Mouse (Mus musculus) embryonic facial prominence, embryonic 11.5 days (tissue): ENCODE results near the gene Tprg. TPM values are rescaled to one million over a fixed set of nuclear protein-coding genes. Genes with fewer than 3 reads are reported as not detected.

ENCODE experiments used
- ATAC-seq: fragments of 200-750 bp; cut with Nextera tagmentation; replicated peaks from 2 replicates; pipeline ENCODE4 v1.8.0; 2017; ENCODE audit warnings: low read depth; ENCODE audit not compliant: insufficient number of reproducible peaks, low FRiP score, low TSS enrichment
- DNase-seq: peaks from one replicate; pipeline ENCODE4 v3.0.0-alpha.2; 2015; ENCODE audit warnings: low spot score
- H3K27ac ChIP-seq: fragments of 300-500 bp; sonication (generic); replicated peaks from 2 replicates; pipeline ENCODE4 v1.5.1; 2014; ENCODE audit warnings: mild to moderate bottlenecking, low read depth, low read length, control low read depth
- H3K27me3 ChIP-seq: fragments of 300-500 bp; sonication (generic); 2 replicates; pipeline ENCODE4 v1.6.1; 2014; ENCODE audit warnings: mild to moderate bottlenecking, low read length, moderate library complexity, mixed read lengths; ENCODE audit not compliant: control insufficient read depth, insufficient read depth
- H3K36me3 ChIP-seq: fragments of 300-500 bp; sonication (generic); replicated peaks from 2 replicates; pipeline ENCODE4 v1.6.1; 2014; ENCODE audit warnings: low read depth, mild to moderate bottlenecking, low read length, moderate library complexity, mixed read lengths; ENCODE audit not compliant: control insufficient read depth, insufficient read depth
- H3K4me1 ChIP-seq: fragments of 300-500 bp; sonication (generic); 2 replicates; pipeline ENCODE4 v1.6.1; 2014; ENCODE audit warnings: low read length, mixed read lengths; ENCODE audit not compliant: control insufficient read depth, insufficient read depth
- H3K4me2 ChIP-seq: fragments of 300-500 bp; sonication (generic); 2 replicates; pipeline ENCODE4 v1.6.1; 2014; ENCODE audit warnings: low read depth, mild to moderate bottlenecking, control low read depth, low read length, moderate library complexity
- H3K4me3 ChIP-seq: fragments of 300-500 bp; sonication (generic); 2 replicates; pipeline ENCODE4 v1.5.1; 2014; ENCODE audit warnings: low read depth, low read length, control low read depth
- H3K9ac ChIP-seq: fragments of 300-500 bp; sonication (generic); replicated peaks from 2 replicates; pipeline ENCODE4 v1.6.1; 2014; ENCODE audit warnings: mild to moderate bottlenecking, control low read depth, low read length
- H3K9me3 ChIP-seq: fragments of 300-500 bp; sonication (generic); replicated peaks from 2 replicates; pipeline ENCODE4 v1.6.1; 2016; ENCODE audit warnings: mild to moderate bottlenecking, low read length, inconsistent platforms, mixed read lengths; ENCODE audit not compliant: control insufficient read depth
- WGBS: fragments of 180-500 bp; shearing (Covaris S2); extraction: QIAGEN DNeasy Blood & Tissue Kit; methylation state at CpG from one replicate; pipeline ENCODE4 v1.1.7; 2014; 5-methylcytosine and 5-hydroxymethylcytosine counted together
- polyA plus RNA-seq: library from polyadenylated mRNA; unstranded; fragments of >200 nt; fragmentation: Nextera tagmentation; extraction: Ambion mirVana; gene quantifications from 2 replicates; pipeline ENCODE4 v1.2.1, GENCODE M21; 2014

The Tprg gene
- polyA plus RNA-seq, 1 experiment from 2014 or later, result not detected

DNA sequence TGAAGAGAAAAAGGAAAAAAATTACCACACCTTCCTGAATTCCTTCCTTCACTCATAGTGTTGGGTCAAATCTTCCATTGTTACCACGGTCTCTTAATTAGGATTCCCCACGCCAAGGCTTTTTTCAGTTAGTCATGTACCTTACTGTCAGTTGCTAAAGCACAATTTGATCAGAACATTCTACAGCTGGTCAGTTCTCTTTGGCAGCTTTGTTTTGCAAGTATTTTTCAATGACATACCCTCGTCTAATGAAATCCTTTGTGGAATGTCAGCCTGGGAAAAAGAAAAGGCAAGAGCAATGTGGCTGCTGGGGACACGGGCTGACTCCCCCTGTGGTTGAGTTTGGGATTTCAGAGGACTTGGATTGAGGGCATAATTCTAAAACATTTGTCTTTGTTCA, 136.4 kb downstream of the Tprg start:
- Histone ChIP-seq H3K4me1 (no peaks in the 10 kb centered on the region), H3K4me2 (no peak overlapping the region), H3K27ac (no peak overlapping the region), H3K27me3 (no peaks in the 10 kb centered on the region), H3K4me3 (no peak overlapping the region), H3K36me3 (no peaks in the 10 kb centered on the region), H3K9ac (no peak overlapping the region), H3K9me3 (no peaks in the 10 kb centered on the region)
- no peak for ATAC-seq
- no peak for DNase-seq
- 68% methylated on average over 4 of the region's 4 CpGs for WGBS

DNA sequence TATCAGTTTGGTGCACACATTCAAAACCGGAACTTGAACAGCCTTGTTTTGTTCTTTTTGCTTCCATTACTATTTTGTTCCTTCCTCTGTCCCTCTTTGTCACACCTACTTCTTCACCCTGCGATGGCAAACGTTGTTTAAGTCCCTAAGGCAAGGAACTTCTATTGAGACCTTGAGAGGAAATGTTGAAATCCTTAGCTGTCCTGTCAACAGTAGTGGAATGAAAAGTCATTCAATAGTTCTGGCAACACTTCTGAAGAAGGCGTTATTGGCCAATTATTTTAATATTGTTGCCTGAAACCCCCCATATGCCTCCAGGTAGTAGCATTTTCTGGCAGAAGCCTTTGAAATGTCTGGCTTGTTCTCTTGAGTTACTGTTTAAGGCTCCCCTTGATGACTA, 137.4 kb downstream of the Tprg start:
- 78% methylated on average over 4 of the region's 4 CpGs for WGBS
- Histone ChIP-seq H3K27ac (no peak overlapping the region), H3K9me3 (no peaks in the 10 kb centered on the region)

DNA sequence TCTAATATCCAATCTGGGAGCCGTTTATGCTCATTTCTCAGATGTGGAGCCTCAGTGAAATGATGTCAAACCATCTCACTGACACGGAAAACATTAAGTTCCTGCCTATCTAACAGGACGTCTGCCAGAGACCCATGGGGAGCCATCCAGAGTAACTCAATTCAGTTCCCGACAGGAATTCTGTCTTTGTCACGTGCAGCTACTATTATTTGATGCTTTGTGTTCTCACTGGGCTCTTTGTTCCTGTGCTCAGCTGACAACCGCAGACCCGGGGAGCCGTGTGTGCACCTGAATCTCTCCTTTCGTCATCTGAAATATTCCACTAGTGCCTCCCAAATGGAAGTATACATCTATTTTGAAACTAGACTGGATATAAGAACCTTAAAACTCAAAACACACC, 138.3 kb downstream of the Tprg start:
- 50% methylated on average over 9 of the region's 9 CpGs for WGBS
- ATAC-seq (no peak), DNase-seq (no peak)
- Histone ChIP-seq H3K27ac (no peak overlapping the region), H3K36me3 (no peaks in the 10 kb centered on the region), H3K27me3 (no peaks in the 10 kb centered on the region), H3K9me3 (no peaks in the 10 kb centered on the region), H3K9ac (no peak overlapping the region), H3K4me1 (no peaks in the 10 kb centered on the region), H3K4me3 (no peak overlapping the region), H3K4me2 (no peak overlapping the region)

More for the DNA sequence above, 137.4 kb downstream of the Tprg start:
- no peaks in the 10 kb centered on the region for H3K36me3 ChIP-seq
- H3K4me2 ChIP-seq, result no peak overlapping the region
- no peak overlapping the region for H3K4me3 ChIP-seq
- no peak overlapping the region for H3K9ac ChIP-seq
- no peaks in the 10 kb centered on the region for H3K27me3 ChIP-seq
- ATAC-seq (no peak), DNase-seq (no peak)
- H3K4me1 ChIP-seq, result no peaks in the 10 kb centered on the region

DNA sequence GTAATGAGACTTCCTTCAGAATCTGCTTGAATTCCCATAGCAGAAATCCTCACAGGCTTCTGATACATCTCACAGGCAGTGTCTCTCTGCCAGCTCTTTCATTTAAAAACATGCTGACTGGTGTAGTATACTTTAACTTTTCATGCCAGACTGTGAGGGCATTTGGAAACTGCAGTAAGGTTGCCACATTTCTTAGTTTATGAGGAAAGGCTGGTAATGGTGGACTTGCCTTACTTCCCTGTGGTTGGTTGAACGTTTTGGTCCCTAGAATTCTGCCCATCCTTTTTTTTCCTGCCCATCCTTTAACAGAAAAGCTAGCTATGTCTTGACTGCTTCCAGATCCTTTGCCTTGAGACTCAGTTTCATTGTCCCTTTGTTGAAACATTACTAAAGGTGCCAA, 138.8 kb downstream of the Tprg start:
- H3K9ac ChIP-seq, result no peak overlapping the region
- H3K9me3 ChIP-seq, result no peaks in the 10 kb centered on the region
- DNase-seq, result no peak
- H3K4me3 ChIP-seq, result no peak overlapping the region
- H3K27me3 ChIP-seq, result no peaks in the 10 kb centered on the region
- no peaks in the 10 kb centered on the region for H3K4me1 ChIP-seq
- 30% methylated on average over 1 of the region's 1 CpGs for WGBS
- no peak overlapping the region for H3K27ac ChIP-seq
- H3K36me3 ChIP-seq, result no peaks in the 10 kb centered on the region
- ATAC-seq, result no peak
- no peak overlapping the region for H3K4me2 ChIP-seq

DNA sequence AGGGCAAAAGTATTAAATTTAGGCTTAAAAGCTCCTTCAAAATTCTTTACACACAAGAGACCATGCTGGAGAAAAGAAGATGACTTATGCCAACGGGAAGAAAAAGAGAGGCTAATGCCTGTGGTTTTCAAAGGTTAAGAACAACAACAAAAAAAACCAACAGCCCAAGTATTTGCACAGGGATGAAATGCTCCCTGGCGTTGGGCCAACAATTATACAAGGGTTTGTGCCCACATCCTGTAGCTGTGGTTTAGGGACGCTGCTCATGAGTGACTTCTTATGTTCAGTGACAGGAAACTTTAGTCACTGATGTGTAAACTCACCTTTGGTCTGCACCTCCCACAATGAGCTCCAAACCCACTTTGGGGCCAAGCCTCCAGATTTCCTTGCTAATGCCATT, 139.6 kb downstream of the Tprg start:
- Histone ChIP-seq H3K4me3 (no peak overlapping the region), H3K4me2 (no peak overlapping the region), H3K9ac (no peak overlapping the region), H3K27me3 (no peaks in the 10 kb centered on the region), H3K9me3 (no peaks in the 10 kb centered on the region), H3K4me1 (no peaks in the 10 kb centered on the region), H3K27ac (no peak overlapping the region), H3K36me3 (no peaks in the 10 kb centered on the region)
- 62% methylated on average over 3 of the region's 3 CpGs for WGBS
- no peak for ATAC-seq
- DNase-seq, result no peak

GRCm38 (mm10) chr16:25440039-25440438, 153.4 kb downstream of the Tprg start:
- Histone ChIP-seq H3K27me3 (no peaks in the 10 kb centered on the region), H3K4me1 (no peaks in the 10 kb centered on the region), H3K4me2 (no peak overlapping the region), H3K9ac (no peak overlapping the region), H3K36me3 (no peaks in the 10 kb centered on the region), H3K27ac (no peak overlapping the region), H3K4me3 (no peak overlapping the region), H3K9me3 (no peaks in the 10 kb centered on the region)
- no peak for DNase-seq
- no peak for ATAC-seq
- 43% methylated on average over 2 of the region's 2 CpGs for WGBS

GRCm38 (mm10) chr16:25445580-25445979, 159.0 kb downstream of the Tprg start:
- 60% methylated on average over 7 of the region's 7 CpGs for WGBS
- ATAC-seq, result no peak

GRCm38 (mm10) chr16:25451511-25451910, 164.9 kb downstream of the Tprg start:
- no peak for DNase-seq
- no peaks in the 10 kb centered on the region for H3K27me3 ChIP-seq
- no peak overlapping the region for H3K9ac ChIP-seq
- no peak overlapping the region for H3K27ac ChIP-seq
- ATAC-seq, result no peak
- H3K36me3 ChIP-seq, result no peaks in the 10 kb centered on the region
- no peaks in the 10 kb centered on the region for H3K4me1 ChIP-seq
- no peak overlapping the region for H3K4me2 ChIP-seq
- no peak overlapping the region for H3K4me3 ChIP-seq
- 71% methylated on average over 3 of the region's 3 CpGs for WGBS
- H3K9me3 ChIP-seq, result no peaks in the 10 kb centered on the region

More at GRCm38 (mm10) chr16:25445580-25445979, 159.0 kb downstream of the Tprg start:
- DNase-seq, result no peak
- no peak overlapping the region for H3K4me3 ChIP-seq
- H3K4me1 ChIP-seq, result no peaks in the 10 kb centered on the region
- H3K4me2 ChIP-seq, result no peak overlapping the region
- no peak overlapping the region for H3K27ac ChIP-seq
- no peaks in the 10 kb centered on the region for H3K9me3 ChIP-seq
- no peak overlapping the region for H3K9ac ChIP-seq
- H3K36me3 ChIP-seq, result no peaks in the 10 kb centered on the region
- no peaks in the 10 kb centered on the region for H3K27me3 ChIP-seq
